Mouse (Mus musculus): ENCODE results near the gene Tmem80.
A peak's percentile ranks its signal among the peaks of the same experiment; 100 is the strongest.

The Tmem80 gene

GRCm38 (mm10) chr7:141327469-141328372, at the start of gene Tmem80, which contains the start of gene Deaf1:
Tmem80 (plus strand) TSS chr7:141327739.
Deaf1 (minus strand) TSS chr7:141327690.
- peak; percentile 96 for DNase-seq

GRCm38 (mm10) chr7:141278766-141279590, 48.6 kb upstream of the Tmem80 start, which contains the start of gene Sct:
Sct (minus strand) TSS chr7:141279133.
- DNase-seq, result no peak

- DNase-seq, result no peak
Measured at GRCm38 (mm10) chr7:141281442-141281841, 46.1 kb upstream of the Tmem80 start.

GRCm38 (mm10) chr7:141282756-141283155, 44.8 kb upstream of the Tmem80 start:
- DNase-seq, result no peak

GRCm38 (mm10) chr7:141288042-141288441, 39.5 kb upstream of the Tmem80 start:
- DNase-seq, result no peak

GRCm38 (mm10) chr7:141291921-141292582, 35.5 kb upstream of the Tmem80 start, which contains the start of gene Drd4:
Drd4 (plus strand) TSS chr7:141292006.
- DNase-seq, result no peak

GRCm38 (mm10) chr7:141292583-141293388, 34.8 kb upstream of the Tmem80 start:
- DNase-seq, result no peak

- DNase-seq, result no peak
Measured at GRCm38 (mm10) chr7:141293852-141294471, 33.6 kb upstream of the Tmem80 start.

GRCm38 (mm10) chr7:141294479-141294878, 33.1 kb upstream of the Tmem80 start:
- no peak for DNase-seq

GRCm38 (mm10) chr7:141297926-141298650, 29.5 kb upstream of the Tmem80 start:
- no peak for DNase-seq

GRCm38 (mm10) chr7:141299175-141299574, 28.4 kb upstream of the Tmem80 start:
- no peak for DNase-seq

GRCm38 (mm10) chr7:141301386-141301785, 26.2 kb upstream of the Tmem80 start:
- DNase-seq, result no peak

GRCm38 (mm10) chr7:141302702-141303268, 24.8 kb upstream of the Tmem80 start:
- DNase-seq, result peak in 1 of 2 experiments; percentile 36

GRCm38 (mm10) chr7:141304537-141304936, 23.0 kb upstream of the Tmem80 start:
- DNase-seq, result no peak

GRCm38 (mm10) chr7:141314416-141314815, 13.1 kb upstream of the Tmem80 start:
- DNase-seq, result no peak

GRCm38 (mm10) chr7:141315076-141315475, 12.5 kb upstream of the Tmem80 start:
- no peak for DNase-seq

- peak; percentile 36 to 44 for DNase-seq
Measured at GRCm38 (mm10) chr7:141315974-141316373, 11.6 kb upstream of the Tmem80 start.

GRCm38 (mm10) chr7:141317619-141318132, 9.9 kb upstream of the Tmem80 start:
- no peak for DNase-seq

- no peak for DNase-seq
Measured at GRCm38 (mm10) chr7:141319446-141319845, 8.1 kb upstream of the Tmem80 start.

- DNase-seq, result no peak
Measured at GRCm38 (mm10) chr7:141324686-141325085, 2.9 kb upstream of the Tmem80 start.

Measured in thymus, adult 18-20 months (tissue).